In genomic region chr3:102023337-102023736, GRCm38 (mm10) we compare ENCODE assay signal across 10 mouse cellular contexts. TPM values are rescaled to one million over a fixed set of nuclear protein-coding genes. Genes with fewer than 3 reads are reported as not detected.
DNase-seq lines count a peak whose midpoint lies in the region; ATAC-seq and TF ChIP-seq lines count a peak whose summit lies in the region.
"Had no signal": no experiment of that assay in that cellular context is flagged by ENCODE, and none has a peak within 500 bp of the region (broad histone marks: within the 10 kb centered on the region; RNA-seq: fewer than 3 reads in every experiment).

No protein-coding gene starts in this region.

- no peaks in the 10 kb centered on the region for H3K9me3 ChIP-seq in forebrain, embryonic 15.5 days
- H3K9me3 ChIP-seq in liver, embryonic 16.5 days (replicated peaks; ENCODE audit: control insufficient read depth, low read length): no peaks in the 10 kb centered on the region

- ATAC-seq in forebrain, embryonic 15.5 days (replicated peaks): peak; percentile 58
- ATAC-seq in liver, embryonic 16.5 days (ENCODE audit: low read depth): no peak
- no peak for ATAC-seq in CD4-positive, CD25-positive, alpha-beta regulatory T cell, adult 4 months

- peaks cover 32% of the 10 kb centered on the region for H3K4me1 ChIP-seq in forebrain, embryonic 15.5 days
- no peaks in the 10 kb centered on the region for H3K4me1 ChIP-seq in liver, embryonic 16.5 days (ENCODE audit: control insufficient read depth, low read depth, low read length)

- no peak for TF ChIP-seq CTCF in gastrocnemius, adult 2 months (IDR thresholded peaks at IDR 0.05)

- intact Hi-C loops in gastrocnemius, adult 2 months (cut with DNase I): no loop called here

- peak overlapping the region; percentile 51 for H3K4me3 ChIP-seq in gastrocnemius, adult 2 months
- peak overlapping the region; percentile 32 for H3K4me3 ChIP-seq in forebrain, embryonic 15.5 days
- peak overlapping the region; percentile 29; the same call in 1 of the 2 replicates for H3K4me3 ChIP-seq in liver, embryonic 16.5 days (ENCODE audit: low read depth, low read length)
- H3K4me3 ChIP-seq: myocyte had no signal

- H3K4me2 ChIP-seq in forebrain, embryonic 15.5 days (replicated peaks): peak overlapping the region; percentile 56
- H3K4me2 ChIP-seq in liver, embryonic 16.5 days (ENCODE audit: low read depth, low read length): peak overlapping the region; percentile 47

- under 1% methylated on average over 30 of the region's 31 CpGs for WGBS in forebrain, embryonic 15.5 days
- WGBS in liver, embryonic 16.5 days (ENCODE audit: insufficient replicate concordance): 1% methylated on average over 31 of the region's 31 CpGs

- no peaks in the 10 kb centered on the region for H3K27me3 ChIP-seq in forebrain, embryonic 15.5 days
- peaks cover 29% of the 10 kb centered on the region for H3K27me3 ChIP-seq in liver, embryonic 16.5 days (ENCODE audit: control insufficient read depth, insufficient read depth, low read depth, low read length)
- H3K27me3 ChIP-seq: CH12.LX had no signal

- DNase-seq in gastrocnemius, adult 2 months: no peak
- DNase-seq in gastrocnemius, postnatal 4 days (ENCODE audit: low spot score in 2 of 2): no peak
- peak; percentile 10 for DNase-seq in Muller cell, postnatal 12 days (ENCODE audit: inconsistent ontology term)
- DNase-seq in ovary, adult 18-20 months (ENCODE audit: low spot score): no peak
- DNase-seq in gastrocnemius, postnatal 25 days: no peak

- no peak overlapping the region for H3K27ac ChIP-seq in gastrocnemius, adult 2 months
- peak overlapping the region; percentile 63 for H3K27ac ChIP-seq in forebrain, embryonic 15.5 days (replicated peaks)
- no peak overlapping the region for H3K27ac ChIP-seq in liver, embryonic 16.5 days (ENCODE audit: low read length)

- H3K9ac ChIP-seq in forebrain, embryonic 15.5 days (replicated peaks): peak overlapping the region; percentile 16; the same call in 1 of the 2 replicates
- no peak overlapping the region for H3K9ac ChIP-seq in liver, embryonic 16.5 days (ENCODE audit: low read depth, low read length)

- no peaks in the 10 kb centered on the region for H3K36me3 ChIP-seq in forebrain, embryonic 15.5 days
- no peaks in the 10 kb centered on the region for H3K36me3 ChIP-seq in liver, embryonic 16.5 days (ENCODE audit: control insufficient read depth, insufficient read depth)

RNA-seq across cellular contexts. Expression of gene Nhlh2, which starts 13.5 kb away (rescaled TPM):
- total RNA-seq in gastrocnemius, adult 2 months (2021): not detected
- not detected for total RNA-seq in gastrocnemius, postnatal 4 days (2021)
- 24.3 and 25.4 TPM in 2 replicates for polyA plus RNA-seq in forebrain, embryonic 15.5 days (2015; fragmentation: Nextera tagmentation; extraction: Ambion mirVana)
- not detected in 2 replicates for polyA plus RNA-seq in liver, embryonic 16.5 days (2015; fragmentation: Nextera tagmentation; extraction: Ambion mirVana)
- not detected for polyA plus RNA-seq in CD4-positive, CD25-positive, alpha-beta regulatory T cell, adult 4 months (2017; shearing (Covaris generic))
- total RNA-seq in gastrocnemius, postnatal 25 days (2021): not detected
- total RNA-seq: CH12.LX had no signal
